Mouse (Mus musculus): ENCODE measurements around the gene Brd2.
A peak's percentile ranks its signal among the peaks of the same experiment; 100 is the strongest.

The Brd2 gene

DNA sequence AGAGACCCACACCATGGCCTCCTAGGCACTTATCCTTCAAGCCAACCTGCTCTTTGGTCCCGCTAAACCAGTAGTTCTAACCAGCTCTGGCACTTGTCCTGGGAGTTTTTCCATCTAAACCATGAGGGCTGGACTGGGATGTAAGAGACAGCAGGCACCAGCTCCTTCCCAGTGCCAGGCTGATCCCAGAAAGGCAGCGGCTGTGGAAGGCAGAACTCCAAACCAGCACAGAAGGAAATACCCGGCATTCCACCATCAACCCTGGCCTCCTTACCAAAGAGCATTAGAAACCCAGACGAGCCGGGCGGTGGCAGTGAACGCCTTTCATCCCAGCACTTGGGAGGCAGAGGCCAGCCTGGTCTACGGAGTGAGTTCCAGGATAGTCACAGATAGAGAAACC, 12.1 kb downstream of the Brd2 start:
- no peak for DNase-seq

DNA sequence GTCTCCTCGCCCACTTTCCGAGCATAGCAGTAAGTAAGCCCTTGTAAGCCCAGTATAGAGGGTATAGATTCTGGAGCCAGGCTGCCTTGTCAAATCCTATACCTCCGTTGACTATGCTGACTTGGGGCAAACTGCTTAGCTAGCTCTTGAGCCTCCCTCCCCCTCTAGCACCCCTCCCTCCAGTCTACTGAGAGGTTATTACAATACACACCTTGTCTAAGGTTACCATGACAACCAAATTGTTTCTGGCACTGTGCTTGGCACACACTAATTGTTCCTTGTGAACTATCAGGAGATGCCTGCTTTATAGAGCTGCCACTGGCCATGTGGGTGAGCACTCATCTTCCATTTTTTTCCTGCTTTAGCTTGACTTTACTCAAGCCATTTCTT, 12.6 kb downstream of the Brd2 start:
- DNase-seq = no peak

GRCm38 (mm10) chr17:34109038-34109805, 13.2 kb downstream of the Brd2 start:
- DNase-seq = peak in 1 of 2 experiments; percentile 33

DNA sequence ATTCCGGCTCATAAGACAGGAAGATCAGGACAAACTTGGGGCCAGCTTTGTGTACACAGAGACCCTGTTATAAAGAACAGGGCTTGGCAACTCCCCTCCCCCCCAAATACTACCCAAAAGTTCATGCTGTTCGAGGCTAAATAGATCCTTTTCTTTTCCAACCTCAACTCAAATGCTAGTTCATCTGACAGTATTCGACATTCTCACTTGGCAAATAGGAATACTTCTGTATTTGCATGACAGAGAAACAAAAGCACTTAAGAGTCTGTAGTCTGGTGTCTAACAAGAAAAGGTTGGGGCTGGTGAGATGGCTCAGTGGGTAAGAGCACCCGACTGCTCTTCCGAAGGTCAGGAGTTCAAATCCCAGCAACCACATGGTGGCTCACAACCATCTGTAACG, 14.0 kb downstream of the Brd2 start:
- DNase-seq = no peak

DNA sequence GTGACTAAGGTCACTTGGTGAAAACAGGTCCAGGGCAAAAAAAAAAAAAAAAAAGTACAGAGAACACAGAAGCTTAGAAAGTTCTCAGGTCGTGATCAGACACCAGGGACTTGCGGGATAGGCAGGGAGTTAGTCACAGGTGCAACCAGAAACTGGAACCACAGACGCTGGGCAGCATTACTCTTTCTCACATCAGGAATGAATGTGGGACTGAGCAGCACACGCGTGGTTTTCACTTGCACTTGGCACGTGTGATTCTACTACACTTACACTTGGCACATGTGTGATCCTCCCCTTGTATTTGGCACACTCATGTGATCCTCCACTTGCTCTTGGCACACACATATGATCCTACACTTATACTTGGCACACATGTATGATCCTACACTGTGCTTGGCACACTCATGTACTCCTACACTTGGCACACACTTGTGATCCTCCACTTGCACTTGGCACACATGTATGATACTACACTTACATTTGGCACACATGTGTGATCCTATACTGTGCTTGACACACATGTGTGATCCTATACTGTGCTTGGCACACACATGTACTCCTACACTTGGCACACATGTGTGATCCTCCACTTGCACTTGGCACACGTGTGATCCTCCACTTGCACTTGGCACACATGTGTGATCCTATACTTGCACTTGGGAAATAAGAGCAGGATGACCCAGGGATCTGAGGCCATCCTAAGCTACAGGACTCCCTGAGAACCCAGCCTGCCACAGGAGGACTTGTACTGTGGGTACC, 15.1 kb downstream of the Brd2 start:
- DNase-seq = no peak

DNA sequence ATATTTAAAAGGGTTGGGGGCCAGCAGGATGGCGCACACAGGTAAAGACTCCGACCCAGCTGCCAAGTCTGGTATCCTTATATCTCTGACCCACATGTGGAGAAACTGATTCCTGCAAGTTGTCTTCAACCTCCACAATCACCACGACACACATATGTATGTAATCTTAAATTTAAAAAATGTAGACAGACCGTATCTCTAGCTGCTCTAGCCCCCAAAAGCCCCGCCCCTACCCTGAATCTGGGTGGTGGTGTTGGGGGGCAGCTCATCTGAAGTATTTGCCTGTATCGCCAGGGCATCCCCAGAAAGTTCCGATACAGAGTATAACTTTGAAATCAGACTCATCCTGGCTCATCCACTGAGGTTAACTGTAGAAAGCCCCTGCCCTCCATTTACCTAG, 15.9 kb downstream of the Brd2 start:
- DNase-seq = peak in 1 of 2 experiments; percentile 20

GRCm38 (mm10) chr17:34104804-34105203, 17.6 kb downstream of the Brd2 start:
- no peak for DNase-seq

DNA sequence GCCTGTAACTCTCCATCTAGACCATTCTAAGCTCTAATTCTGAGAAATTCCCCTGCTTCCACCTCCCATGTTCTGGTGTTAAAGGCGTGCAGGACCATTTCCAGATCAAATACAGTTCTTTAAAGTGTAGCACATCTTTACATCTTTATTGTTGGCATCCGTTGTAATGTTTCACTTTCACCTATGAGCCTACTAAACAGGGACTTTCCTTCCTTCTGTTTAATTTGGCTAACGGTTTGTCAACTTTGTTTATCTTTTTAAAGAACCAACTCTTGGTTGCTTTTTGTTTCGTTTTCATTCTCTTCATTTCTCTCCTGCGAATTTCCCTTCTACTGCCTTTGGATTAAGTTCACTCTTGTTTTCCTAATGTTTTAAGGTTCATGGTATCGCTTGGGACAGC, 19.6 kb downstream of the Brd2 start:
- no peak for DNase-seq

GRCm38 (mm10) chr17:34101604-34102032, 20.8 kb downstream of the Brd2 start:
- DNase-seq = peak; percentile 86 to 93

- DNase-seq = no peak
Observed at GRCm38 (mm10) chr17:34101185-34101584, 21.2 kb downstream of the Brd2 start.

- no peak for DNase-seq
Observed at GRCm38 (mm10) chr17:34099531-34099930, 22.9 kb downstream of the Brd2 start.

GRCm38 (mm10) chr17:34098709-34099479, 23.5 kb downstream of the Brd2 start:
- no peak for DNase-seq

DNA sequence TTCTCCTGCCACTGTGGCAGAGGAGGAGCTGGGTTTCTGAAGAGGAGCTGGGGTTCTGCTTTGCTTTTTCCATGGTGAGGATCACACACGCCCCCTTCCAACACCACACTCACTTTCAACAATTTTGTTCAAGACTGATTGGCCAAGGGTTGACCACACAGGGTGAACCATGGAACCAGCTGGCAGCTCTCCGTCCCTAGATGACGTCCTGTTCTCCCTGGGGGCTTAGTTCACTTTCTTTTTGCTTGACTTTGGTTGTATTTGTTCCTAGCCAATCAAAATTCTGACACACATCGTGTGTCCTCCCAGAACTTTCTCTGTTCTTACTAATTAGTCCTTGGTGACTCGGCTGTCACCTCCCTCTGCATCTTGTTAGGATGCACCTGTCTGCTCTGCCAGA, 25.2 kb downstream of the Brd2 start:
- DNase-seq = no peak

DNA sequence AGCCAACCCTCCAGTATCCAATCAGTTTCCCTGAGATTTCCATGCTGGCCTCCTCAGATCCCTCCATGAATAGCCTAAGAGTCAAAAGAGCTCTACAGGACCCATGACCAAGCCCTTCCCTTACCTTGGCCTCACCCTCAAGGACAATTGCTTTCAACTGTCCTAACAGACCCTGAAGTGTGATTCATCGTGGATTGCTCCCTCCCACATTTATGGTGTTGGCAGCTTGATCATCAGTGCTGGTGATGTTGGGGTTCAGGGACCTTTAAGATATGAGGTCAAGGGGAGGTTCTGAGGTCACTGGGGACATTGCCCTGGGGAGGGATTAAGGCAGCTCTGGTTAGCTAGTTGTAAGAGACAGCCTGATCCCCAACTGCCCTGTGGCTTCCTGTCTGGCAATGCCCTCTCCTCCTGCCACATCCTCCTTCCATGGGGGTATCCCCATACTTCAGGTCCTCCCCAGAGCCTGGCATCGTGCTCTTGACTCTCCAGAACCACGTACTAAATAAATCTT, 25.9 kb downstream of the Brd2 start:
- no peak for DNase-seq

- DNase-seq = no peak
Observed at GRCm38 (mm10) chr17:34094283-34095035, 28.0 kb downstream of the Brd2 start.

- peak; percentile 49 to 55 for DNase-seq
Observed at GRCm38 (mm10) chr17:34093199-34093874, 29.1 kb downstream of the Brd2 start.

GRCm38 (mm10) chr17:34092197-34092875, 30.1 kb downstream of the Brd2 start, which contains the start of gene H2-Oa:
Gene H2-Oa (plus strand): TSS chr17:34092340.
- DNase-seq = no peak

GRCm38 (mm10) chr17:34090923-34091322, 31.5 kb downstream of the Brd2 start:
- peak in 1 of 2 experiments; percentile 40 for DNase-seq

GRCm38 (mm10) chr17:34088124-34088523, 34.3 kb downstream of the Brd2 start:
- no peak for DNase-seq

DNA sequence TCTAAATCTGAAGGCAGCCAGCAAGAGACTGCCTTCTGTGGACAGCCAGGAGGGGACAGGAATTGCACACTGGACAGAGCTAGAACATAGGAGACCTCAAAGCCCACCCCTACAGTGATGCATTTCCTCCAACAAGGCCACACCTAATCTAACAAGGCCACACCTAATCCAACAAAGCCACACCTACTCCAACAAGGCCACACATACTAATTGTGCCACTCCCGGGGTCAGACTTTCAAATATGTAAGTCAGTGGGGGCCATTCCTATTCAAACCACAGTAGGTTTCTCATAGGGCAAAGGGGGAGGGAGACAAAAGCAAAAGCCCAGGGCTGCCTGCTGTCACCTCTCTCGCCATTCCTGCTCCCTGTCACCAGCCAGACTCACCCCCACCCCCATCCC, 35.0 kb downstream of the Brd2 start:
- no peak for DNase-seq

DNA sequence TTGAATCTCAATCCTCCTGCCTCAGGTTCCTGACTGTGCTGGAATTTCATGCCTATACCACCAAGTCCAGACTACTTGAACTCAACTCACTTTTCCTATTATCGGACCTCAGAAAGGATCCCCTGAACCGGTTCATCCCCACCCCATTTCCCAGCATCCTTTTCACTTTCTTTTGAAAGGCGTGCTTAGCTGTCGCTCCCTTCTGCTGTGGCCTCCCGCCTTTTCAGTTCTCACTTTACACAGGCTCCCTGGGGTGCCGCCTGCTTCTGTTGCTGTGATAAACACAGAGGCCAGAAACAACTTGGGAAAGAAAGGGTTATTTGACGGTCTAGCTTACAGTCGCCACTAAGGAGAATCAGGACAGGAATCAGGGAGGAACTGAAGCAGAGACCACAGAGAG, 39.3 kb downstream of the Brd2 start:
- no peak for DNase-seq

Measured in lung, postnatal 4 days (tissue).